Mouse (Mus musculus) embryonic facial prominence, embryonic 14.5 days (tissue): ENCODE measurements around the gene Nccrp1. TPM values are rescaled to one million over a fixed set of nuclear protein-coding genes. Genes with fewer than 3 reads are reported as not detected.

ENCODE experiments used
- ATAC-seq: fragments of 200-750 bp; cut with Nextera tagmentation; 2 replicates; pipeline ENCODE4 v1.8.0; 2017; ENCODE audit warnings: low read depth, moderate number of reproducible peaks, moderate TSS enrichment
- DNase-seq: peaks from one replicate; pipeline ENCODE4 v3.0.0-alpha.2; 2015; ENCODE audit warnings: low spot score
- H3K27ac ChIP-seq: fragments of 300-500 bp; sonication (generic); replicated peaks from 2 replicates; pipeline ENCODE4 v1.5.1; 2014; ENCODE audit warnings: low read depth, mild to moderate bottlenecking, low read length, moderate library complexity
- H3K27me3 ChIP-seq: fragments of 300-500 bp; sonication (generic); replicated peaks from 2 replicates; pipeline ENCODE4 v1.6.1; 2014; ENCODE audit warnings: low read length; ENCODE audit not compliant: control insufficient read depth, insufficient read depth
- H3K36me3 ChIP-seq: fragments of 300-500 bp; sonication (generic); 2 replicates; pipeline ENCODE4 v1.6.1; 2014; ENCODE audit warnings: low read length, mixed read lengths; ENCODE audit not compliant: control insufficient read depth, insufficient read depth
- H3K4me1 ChIP-seq: fragments of 300-500 bp; sonication (generic); 2 replicates; pipeline ENCODE4 v1.6.1; 2014; ENCODE audit warnings: antibody characterized with exemption, low read length; ENCODE audit not compliant: control insufficient read depth, insufficient read depth
- H3K4me2 ChIP-seq: fragments of 300-500 bp; sonication (generic); 2 replicates; pipeline ENCODE4 v1.6.1; 2014; ENCODE audit warnings: low read depth, mild to moderate bottlenecking, low read length, moderate library complexity, mixed read lengths
- H3K4me3 ChIP-seq: fragments of 300-500 bp; sonication (generic); 2 replicates; pipeline ENCODE4 v1.5.1; 2014; ENCODE audit warnings: low read depth, mild to moderate bottlenecking, low read length
- H3K9ac ChIP-seq: fragments of 300-500 bp; sonication (generic); 2 replicates; pipeline ENCODE4 v1.6.1; 2014; ENCODE audit warnings: low read depth, mild to moderate bottlenecking, low read length, moderate library complexity, mixed read lengths
- H3K9me3 ChIP-seq: fragments of 300-500 bp; sonication (generic); 2 replicates; pipeline ENCODE4 v1.6.1; 2016; ENCODE audit warnings: low read length; ENCODE audit not compliant: control insufficient read depth
- WGBS: fragments of 180-500 bp; shearing (Covaris S2); extraction: QIAGEN DNeasy Blood & Tissue Kit; methylation state at CpG from one replicate; pipeline ENCODE4 v1.1.7; 2014; 5-methylcytosine and 5-hydroxymethylcytosine counted together
- polyA plus RNA-seq: library from polyadenylated mRNA; unstranded; fragments of >200 nt; fragmentation: Nextera tagmentation; extraction: Ambion mirVana; gene quantifications from 2 replicates; pipeline ENCODE4 v1.2.1, GENCODE M21; 2014

Nccrp1 gene
- polyA plus RNA-seq, 1 experiment from 2014 or later: 0.43 TPM

DNA sequence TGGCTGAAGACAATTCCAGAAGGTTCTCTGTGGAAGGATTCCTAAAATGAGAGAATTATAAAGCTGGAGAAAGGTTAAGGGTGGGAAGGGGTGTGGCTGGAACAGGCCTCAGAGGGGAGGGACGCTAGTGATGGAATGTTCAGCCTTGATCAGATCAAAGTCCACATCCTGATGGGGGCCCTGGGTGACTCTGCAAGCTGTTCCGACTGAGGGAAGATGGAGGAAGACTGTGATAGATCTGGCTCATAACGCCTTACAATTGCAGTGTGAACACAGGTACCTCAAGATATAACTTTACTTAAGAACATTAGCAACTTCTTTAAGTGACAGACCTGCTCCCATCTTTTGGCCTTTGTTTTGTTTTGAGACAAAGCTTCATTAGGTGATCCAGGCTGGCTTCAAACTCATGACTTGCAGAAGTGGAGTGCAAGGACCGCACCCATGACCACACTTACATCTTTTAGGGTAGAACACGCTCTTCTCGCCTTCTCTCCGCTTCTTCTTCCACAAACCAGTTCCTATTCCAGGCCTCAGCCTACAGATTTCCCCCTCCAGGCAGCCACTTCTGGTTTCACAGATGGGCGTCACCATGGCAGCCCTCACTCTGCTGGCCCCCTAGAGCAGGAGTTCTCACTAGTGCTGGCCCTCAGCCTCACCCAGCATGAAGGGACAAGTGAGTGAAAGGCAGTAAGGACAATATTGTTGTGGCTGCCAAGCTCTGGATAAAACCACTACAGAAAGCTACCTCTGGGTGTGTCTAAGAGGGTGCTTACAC, 36.7 kb upstream of the Nccrp1 start:
- Histone ChIP-seq H3K4me3 (no peak overlapping the region), H3K27ac (no peak overlapping the region), H3K9ac (no peak overlapping the region), H3K4me2 (no peak overlapping the region), H3K36me3 (0 out of 2 replicates have a peak, but pooled peaks cover 2% of the 10 kb centered on the region), H3K27me3 (no peaks in the 10 kb centered on the region), H3K4me1 (peaks cover 37% of the 10 kb centered on the region), H3K9me3 (no peaks in the 10 kb centered on the region)
- no peak for DNase-seq
- 73% methylated on average over 8 of the region's 8 CpGs for WGBS
- no peak for ATAC-seq

GRCm38 (mm10) chr7:28582841-28583240, 35.8 kb upstream of the Nccrp1 start:
- Histone ChIP-seq H3K27ac (no peak overlapping the region), H3K9me3 (no peaks in the 10 kb centered on the region), H3K27me3 (no peaks in the 10 kb centered on the region), H3K36me3 (0 out of 2 replicates have a peak, but pooled peaks cover 2% of the 10 kb centered on the region), H3K4me3 (no peak overlapping the region), H3K4me2 (no peak overlapping the region), H3K4me1 (peaks cover 29% of the 10 kb centered on the region), H3K9ac (no peak overlapping the region)
- no peak for DNase-seq
- ATAC-seq: no peak
- 76% methylated on average over 11 of the region's 11 CpGs for WGBS

- Histone ChIP-seq H3K4me3 (no peak overlapping the region), H3K36me3 (0 out of 2 replicates have a peak, but pooled peaks cover 2% of the 10 kb centered on the region), H3K27me3 (no peaks in the 10 kb centered on the region), H3K9me3 (no peaks in the 10 kb centered on the region), H3K4me2 (no peak overlapping the region), H3K27ac (no peak overlapping the region), H3K9ac (no peak overlapping the region), H3K4me1 (peaks cover 29% of the 10 kb centered on the region)
- DNase-seq: no peak
- 70% methylated on average over 4 of the region's 4 CpGs for WGBS
- no peak for ATAC-seq
Observed at GRCm38 (mm10) chr7:28581721-28582120, 34.7 kb upstream of the Nccrp1 start.

DNA sequence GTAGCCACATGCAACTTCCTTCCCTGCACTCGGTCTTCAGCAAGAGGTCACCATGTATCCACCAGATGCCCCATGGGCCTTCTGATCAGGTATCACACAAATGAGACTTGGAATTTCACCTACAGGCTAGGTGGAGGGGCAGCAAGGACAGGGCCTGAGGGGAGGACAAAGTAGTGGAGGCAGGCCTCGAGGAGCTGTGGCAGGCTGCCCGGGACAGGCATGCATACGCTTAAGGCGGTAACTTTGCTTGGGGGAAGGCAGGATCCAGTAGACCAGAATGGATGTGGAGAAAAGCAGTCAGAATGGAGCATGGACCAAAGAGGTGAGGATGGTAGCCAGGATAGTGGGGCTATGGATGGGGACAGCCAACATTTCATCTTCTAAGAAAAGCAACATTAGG, 32.8 kb upstream of the Nccrp1 start:
- ATAC-seq (no peak), DNase-seq (no peak)
- Histone ChIP-seq H3K27me3 (no peaks in the 10 kb centered on the region), H3K4me3 (no peak overlapping the region), H3K4me2 (no peak overlapping the region), H3K4me1 (peaks cover 34% of the 10 kb centered on the region), H3K27ac (no peak overlapping the region), H3K9ac (no peak overlapping the region), H3K9me3 (no peaks in the 10 kb centered on the region), H3K36me3 (0 out of 2 replicates have a peak, but pooled peaks cover 2% of the 10 kb centered on the region)
- 60% methylated on average over 5 of the region's 5 CpGs for WGBS

- H3K27ac ChIP-seq: 0 out of 2 replicates have a peak overlapping the region, but pooled peaks have one; percentile 10
- 64% methylated on average over 5 of the region's 5 CpGs for WGBS
Observed at GRCm38 (mm10) chr7:28578543-28579053, 31.5 kb upstream of the Nccrp1 start.

DNA sequence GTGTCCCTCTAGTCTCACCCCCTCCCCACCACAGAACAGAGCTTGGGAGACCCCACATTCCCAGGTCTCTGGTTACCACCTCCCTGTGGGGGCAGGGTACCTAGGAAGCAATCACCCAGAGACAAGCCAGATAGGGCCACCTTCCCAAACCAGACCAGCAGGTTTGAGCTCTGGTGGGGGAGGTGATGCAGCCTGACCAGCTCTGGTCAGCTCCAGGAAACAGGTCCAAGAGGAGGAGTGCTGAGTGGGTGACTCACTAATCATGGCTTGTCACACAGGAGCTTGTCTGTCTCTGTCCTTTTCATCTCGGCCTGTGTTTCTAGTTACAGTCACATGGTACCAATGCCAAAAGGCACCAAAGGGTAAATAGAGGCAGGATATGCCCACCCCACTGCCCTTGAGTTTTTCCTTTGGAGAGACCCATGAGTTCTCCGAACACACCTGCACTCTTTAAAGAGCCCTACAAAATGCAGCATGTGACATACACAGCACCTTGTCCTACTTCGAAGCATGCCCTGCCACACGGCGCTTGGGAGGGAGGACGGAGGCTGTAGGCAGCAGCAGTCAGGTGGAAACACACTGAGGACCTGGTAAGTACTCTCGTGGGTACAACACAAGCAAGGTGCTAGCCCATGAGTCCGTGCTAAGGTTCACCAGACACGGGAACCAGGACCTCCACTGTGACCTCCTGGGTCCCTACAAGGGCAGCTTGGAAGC, 30.9 kb upstream of the Nccrp1 start:
- H3K27me3 ChIP-seq: no peaks in the 10 kb centered on the region
- peak; percentile 51; the same call in 1 of the 2 replicates for ATAC-seq
- H3K36me3 ChIP-seq: no peaks in the 10 kb centered on the region
- peak; percentile 62 for DNase-seq
- no peak overlapping the region for H3K9ac ChIP-seq
- 70% methylated on average over 9 of the region's 9 CpGs for WGBS
- H3K4me2 ChIP-seq: no peak overlapping the region
- H3K4me1 ChIP-seq: peaks cover 21% of the 10 kb centered on the region
- no peaks in the 10 kb centered on the region for H3K9me3 ChIP-seq
- H3K27ac ChIP-seq: peak overlapping the region; percentile 70; the same call in 1 of the 2 replicates
- H3K4me3 ChIP-seq: no peak overlapping the region

More at GRCm38 (mm10) chr7:28578543-28579053, 31.5 kb upstream of the Nccrp1 start:
- Histone ChIP-seq H3K4me1 (peaks cover 25% of the 10 kb centered on the region), H3K27me3 (no peaks in the 10 kb centered on the region), H3K36me3 (0 out of 2 replicates have a peak, but pooled peaks cover 2% of the 10 kb centered on the region), H3K4me2 (no peak overlapping the region), H3K9me3 (no peaks in the 10 kb centered on the region), H3K9ac (no peak overlapping the region), H3K4me3 (no peak overlapping the region)
- no peak for DNase-seq
- ATAC-seq: no peak

GRCm38 (mm10) chr7:28576271-28576914, 29.3 kb upstream of the Nccrp1 start:
- Histone ChIP-seq H3K9ac (peak overlapping the region; percentile 7; the same call in 1 of the 2 replicates), H3K36me3 (no peaks in the 10 kb centered on the region), H3K4me1 (peaks cover 21% of the 10 kb centered on the region), H3K4me2 (no peak overlapping the region), H3K4me3 (no peak overlapping the region), H3K27ac (0 out of 2 replicates have a peak overlapping the region, but pooled peaks have one; percentile 70), H3K27me3 (no peaks in the 10 kb centered on the region), H3K9me3 (no peaks in the 10 kb centered on the region)
- DNase-seq (peak; percentile 85), ATAC-seq (peak; percentile 89)
- 70% methylated on average over 5 of the region's 5 CpGs for WGBS

- Histone ChIP-seq H3K27ac (no peak overlapping the region), H3K4me1 (peaks cover 28% of the 10 kb centered on the region), H3K27me3 (no peaks in the 10 kb centered on the region), H3K4me3 (no peak overlapping the region), H3K4me2 (no peak overlapping the region), H3K9ac (no peak overlapping the region), H3K9me3 (no peaks in the 10 kb centered on the region), H3K36me3 (no peaks in the 10 kb centered on the region)
- 82% methylated on average over 11 of the region's 11 CpGs for WGBS
- ATAC-seq (no peak), DNase-seq (no peak)
Observed at GRCm38 (mm10) chr7:28575597-28575996, 28.5 kb upstream of the Nccrp1 start.
